Mouse (Mus musculus) myocyte (in vitro differentiated cells): Measurements from ENCODE around the gene Gpr12. TPM values are rescaled to one million over a fixed set of nuclear protein-coding genes. Genes with fewer than 3 reads are reported as not detected.

Experiments used
- H3K27me3 ChIP-seq: one replicate; pipeline ENCODE4 v1.6.1; 2011; ENCODE audit not compliant: control insufficient read depth, insufficient read depth, insufficient read length
- H3K36me3 ChIP-seq: one replicate; pipeline ENCODE4 v1.6.1; 2011; ENCODE audit not compliant: control insufficient read depth, insufficient read depth
- H3K4me2 ChIP-seq: one replicate; pipeline ENCODE4 v1.6.1; 2011; ENCODE audit warnings: low read depth, control low read depth
- H3K4me3 ChIP-seq: one replicate; pipeline ENCODE4 v1.5.1; 2011; ENCODE audit warnings: mild to moderate bottlenecking, control low read depth, moderate library complexity
- H3K79me2 ChIP-seq: one replicate; pipeline ENCODE4 v1.6.1; 2011; ENCODE audit not compliant: control insufficient read depth, insufficient read depth
- H3ac ChIP-seq: one replicate; pipeline ENCODE4 v1.6.1; 2011; ENCODE audit not compliant: control insufficient read depth, insufficient read length
- CEBPB ChIP-seq: IDR thresholded peaks from 2 replicates; pipeline ENCODE4 v1.6.1; 2011; ENCODE audit warnings: mild to moderate bottlenecking, moderate library complexity; ENCODE audit not compliant: poor library complexity, insufficient read depth, severe bottlenecking
- E2F4 ChIP-seq: IDR thresholded peaks from one replicate; pipeline ENCODE4 v1.6.1; 2011; ENCODE audit warnings: mild to moderate bottlenecking, control low read depth, moderate library complexity; ENCODE audit not compliant: insufficient read depth
- MAX ChIP-seq: IDR thresholded peaks from one replicate; pipeline ENCODE4 v1.6.1; 2011; ENCODE audit warnings: low read depth, mild to moderate bottlenecking, control low read depth
- MYOD1 ChIP-seq, 3 experiments: IDR thresholded peaks; one replicate each; pipeline ENCODE4 v1.6.1; 2011; ENCODE audit warnings: control low read depth in 2 of 3, low read depth in 2 of 3, mild to moderate bottlenecking in 2 of 3, moderate library complexity in 1 of 3; ENCODE audit not compliant: insufficient read length in 2 of 3, control insufficient read depth in 1 of 3
- MYOG ChIP-seq, 3 experiments: IDR thresholded peaks; one replicate each; pipeline ENCODE4 v1.6.1; 2011; ENCODE audit warnings: control low read depth in 2 of 3, low read depth in 2 of 3, mild to moderate bottlenecking in 2 of 3; ENCODE audit not compliant: insufficient read length in 2 of 3, control insufficient read depth in 1 of 3, insufficient read depth in 1 of 3
- POLR2A ChIP-seq: IDR thresholded peaks from one replicate; pipeline ENCODE4 v1.6.1; 2011; ENCODE audit warnings: low read depth, mild to moderate bottlenecking, control low read depth, moderate library complexity; ENCODE audit not compliant: insufficient read length
- POLR2AphosphoS2 ChIP-seq: IDR thresholded peaks from one replicate; pipeline ENCODE4 v1.6.1; 2011; ENCODE audit warnings: low read depth, control low read depth; ENCODE audit not compliant: insufficient read length
- REST ChIP-seq: IDR thresholded peaks from one replicate; pipeline ENCODE4 v1.6.1; 2011; ENCODE audit warnings: mild to moderate bottlenecking, control low read depth, moderate library complexity; ENCODE audit not compliant: insufficient read depth, insufficient read length
- SRF ChIP-seq: IDR thresholded peaks from one replicate; pipeline ENCODE4 v1.6.1; 2011; ENCODE audit warnings: low read depth; ENCODE audit not compliant: control insufficient read depth, insufficient read length
- TCF12 ChIP-seq: IDR thresholded peaks from one replicate; pipeline ENCODE4 v1.6.1; 2011; ENCODE audit warnings: mild to moderate bottlenecking, control low read depth; ENCODE audit not compliant: poor library complexity, insufficient read depth, severe bottlenecking
- TCF3 ChIP-seq: IDR thresholded peaks from one replicate; pipeline ENCODE4 v1.6.1; 2011; ENCODE audit warnings: low read depth, control low read depth; ENCODE audit not compliant: insufficient read length
- USF1 ChIP-seq: IDR thresholded peaks from one replicate; pipeline ENCODE4 v1.6.1; 2011; ENCODE audit warnings: low read depth, mild to moderate bottlenecking, control low read depth, moderate library complexity
- polyA plus RNA-seq: library from polyadenylated mRNA; unstranded; fragments of >200 nt; fragmentation: generic; extraction: Trizol; gene quantifications from one replicate; pipeline ENCODE4 v1.2.1, GENCODE M21; 2012; ENCODE audit warnings: missing spikeins

Gpr12 gene
- polyA plus RNA-seq, 1 experiment, result not detected

DNA sequence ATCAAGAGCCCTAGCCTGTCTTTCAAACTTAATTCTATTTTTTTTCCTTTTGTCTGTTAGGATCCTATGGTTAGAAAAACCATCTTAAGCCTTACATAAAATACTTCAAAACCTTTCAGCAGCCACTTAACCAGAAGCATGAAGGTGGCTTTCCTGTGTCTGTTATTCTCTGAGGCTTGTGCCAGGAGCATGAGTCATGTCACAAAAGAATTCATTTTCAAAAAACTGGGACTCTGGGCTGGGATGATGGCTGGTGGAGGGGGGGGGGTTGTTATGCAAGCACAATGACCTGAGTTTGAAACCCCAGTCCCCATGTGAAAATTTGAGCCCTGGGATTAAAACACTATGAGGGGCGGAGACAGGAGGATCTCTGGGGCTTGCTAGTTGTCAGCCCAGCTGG is 43.8 kb upstream of the Gpr12 start:
- Histone ChIP-seq H3K4me2 (no peak overlapping the region), H3K36me3 (no peaks in the 10 kb centered on the region), H3K27me3 (no peaks in the 10 kb centered on the region), H3K4me3 (no peak overlapping the region), H3K79me2 (no peaks in the 10 kb centered on the region), H3ac (no peak overlapping the region)
- TF ChIP-seq TCF12 (no peak), MAX (no peak), CEBPB (no peak), TCF3 (no peak), SRF (no peak), USF1 (no peak), E2F4 (no peak), POLR2AphosphoS2 (no peak), MYOG (IDR thresholded peaks at IDR 0.05; ENCODE audit: control insufficient read depth in 1 of 3, insufficient read depth in 1 of 3, insufficient read length in 2 of 3, low read depth in 2 of 3) (no peak), POLR2A (no peak), REST (no peak), MYOD1 (IDR thresholded peaks at IDR 0.05; ENCODE audit: control insufficient read depth in 1 of 3, insufficient read length in 2 of 3, low read depth in 2 of 3) (no peak)

- Histone ChIP-seq H3K79me2 (no peaks in the 10 kb centered on the region), H3K36me3 (no peaks in the 10 kb centered on the region), H3K4me3 (no peak overlapping the region), H3ac (no peak overlapping the region), H3K27me3 (no peaks in the 10 kb centered on the region), H3K4me2 (no peak overlapping the region)
- no peak for TF ChIP-seq POLR2AphosphoS2
- no peak for TF ChIP-seq SRF
- TF ChIP-seq USF1, result no peak
- no peak for TF ChIP-seq TCF12
- TF ChIP-seq E2F4, result no peak
- no peak for TF ChIP-seq MYOG (IDR thresholded peaks at IDR 0.05; ENCODE audit: control insufficient read depth in 1 of 3, insufficient read depth in 1 of 3, insufficient read length in 2 of 3, low read depth in 2 of 3)
- no peak for TF ChIP-seq TCF3
Observed at GRCm38 (mm10) chr5:146627901-146628300, 42.9 kb upstream of the Gpr12 start.

GRCm38 (mm10) chr5:146625635-146626311 is 40.7 kb upstream of the Gpr12 start:
- Histone ChIP-seq H3K27me3 (no peaks in the 10 kb centered on the region), H3K4me3 (no peak overlapping the region), H3ac (no peak overlapping the region), H3K4me2 (no peak overlapping the region), H3K79me2 (no peaks in the 10 kb centered on the region), H3K36me3 (no peaks in the 10 kb centered on the region)
- TF ChIP-seq SRF (no peak), POLR2A (no peak), REST (no peak), TCF12 (no peak), TCF3 (no peak), MAX (no peak), E2F4 (no peak), MYOG (IDR thresholded peaks at IDR 0.05; ENCODE audit: control insufficient read depth in 1 of 3, insufficient read depth in 1 of 3, insufficient read length in 2 of 3, low read depth in 2 of 3) (no peak), USF1 (no peak)

DNA sequence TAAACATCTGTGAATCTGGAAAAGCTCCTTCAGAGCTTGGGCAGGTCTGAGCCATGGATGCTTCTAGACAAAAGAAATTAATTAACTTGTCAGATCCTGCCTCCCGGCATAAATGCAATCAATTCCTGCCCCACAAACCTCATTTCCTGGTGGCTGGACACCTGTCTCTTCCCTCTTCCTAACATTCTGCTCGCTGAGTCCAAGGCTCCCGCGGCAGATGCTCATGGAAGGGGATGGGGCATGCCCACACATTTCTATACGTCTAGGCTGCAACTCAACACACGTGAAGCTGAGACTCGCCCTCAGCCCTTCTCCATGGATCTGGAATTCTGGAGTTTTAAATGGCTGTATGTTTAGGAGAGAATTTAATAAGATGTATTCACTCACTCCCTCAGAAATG is 26.8 kb upstream of the Gpr12 start:
- H3K27me3 ChIP-seq, result peaks cover 5% of the 10 kb centered on the region
- no peak overlapping the region for H3K4me3 ChIP-seq
- no peaks in the 10 kb centered on the region for H3K79me2 ChIP-seq
- no peak overlapping the region for H3ac ChIP-seq
- no peaks in the 10 kb centered on the region for H3K36me3 ChIP-seq
- no peak overlapping the region for H3K4me2 ChIP-seq
- TF ChIP-seq CEBPB, result no peak
- no peak for TF ChIP-seq SRF
- no peak for TF ChIP-seq POLR2A
- no peak for TF ChIP-seq MAX
- TF ChIP-seq MYOG (IDR thresholded peaks at IDR 0.05; ENCODE audit: control insufficient read depth in 1 of 3, insufficient read depth in 1 of 3, insufficient read length in 2 of 3, low read depth in 2 of 3), result no peak
- TF ChIP-seq USF1, result no peak
- no peak for TF ChIP-seq TCF12

GRCm38 (mm10) chr5:146611009-146611408 is 26.0 kb upstream of the Gpr12 start:
- Histone ChIP-seq H3ac (no peak overlapping the region), H3K27me3 (peaks cover 5% of the 10 kb centered on the region), H3K36me3 (no peaks in the 10 kb centered on the region), H3K4me3 (no peak overlapping the region), H3K79me2 (no peaks in the 10 kb centered on the region), H3K4me2 (no peak overlapping the region)
- TF ChIP-seq CEBPB (no peak), POLR2A (no peak), USF1 (no peak), MYOD1 (IDR thresholded peaks at IDR 0.05; ENCODE audit: control insufficient read depth in 1 of 3, insufficient read length in 2 of 3, low read depth in 2 of 3) (no peak), TCF3 (no peak)
